Mouse (Mus musculus) cerebellum, postnatal 4 days (tissue): ENCODE data around the gene Il11ra1.

Source experiments
- DNase-seq, 2 experiments: peaks; one replicate each; pipeline ENCODE4 v3.0.0; 2022; ENCODE audit warnings: low spot score in 2 of 2, mixed read lengths in 1 of 2

The Il11ra1 gene

DNA sequence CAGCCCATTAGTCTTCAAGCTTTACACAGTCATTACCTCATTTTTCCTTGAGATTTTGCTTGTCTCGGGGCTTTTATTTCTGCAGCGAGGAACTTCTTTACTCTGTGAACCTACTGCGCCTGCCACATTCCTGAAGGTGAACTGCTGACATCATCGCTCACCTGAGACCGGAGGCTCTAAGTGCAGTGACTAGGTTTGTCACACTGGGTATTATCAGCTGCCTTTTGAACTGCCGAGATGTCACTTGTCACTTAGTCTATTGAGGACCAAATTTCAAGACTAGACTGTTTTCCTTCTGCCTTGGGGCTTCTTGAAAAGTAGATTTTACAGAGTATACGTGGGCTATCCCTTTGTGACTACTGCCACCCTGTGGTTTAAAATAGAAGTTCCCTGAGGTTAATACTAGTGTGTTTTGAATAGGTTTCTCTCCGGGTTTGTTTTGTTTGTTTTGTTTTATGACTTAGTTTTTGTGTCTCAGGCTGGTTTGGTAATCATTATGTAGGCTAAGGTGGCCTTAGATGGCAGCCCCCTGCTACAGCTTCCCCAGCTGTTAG, 8.5 kb downstream of the Il11ra1 start:
- no peak for DNase-seq

DNA sequence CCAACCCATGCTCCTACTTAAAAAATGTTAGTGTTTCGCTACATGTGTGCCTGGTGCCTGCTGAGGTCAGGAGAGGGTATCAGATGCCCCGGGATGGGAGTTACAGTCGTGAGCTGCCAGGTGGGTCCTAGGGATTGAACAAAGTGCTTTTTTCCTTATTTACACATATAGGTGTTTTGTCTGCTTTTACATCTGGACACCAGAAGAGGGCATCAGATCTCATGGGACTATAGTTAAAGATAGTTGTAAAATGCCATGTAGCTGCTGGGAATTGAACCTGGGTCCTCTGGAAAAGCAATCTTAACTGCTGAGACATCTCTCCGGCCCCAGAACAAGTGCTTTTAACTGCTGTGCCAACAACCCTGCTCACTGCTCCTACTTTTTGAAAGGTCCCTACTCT, 10.4 kb downstream of the Il11ra1 start:
- no peak for DNase-seq

DNA sequence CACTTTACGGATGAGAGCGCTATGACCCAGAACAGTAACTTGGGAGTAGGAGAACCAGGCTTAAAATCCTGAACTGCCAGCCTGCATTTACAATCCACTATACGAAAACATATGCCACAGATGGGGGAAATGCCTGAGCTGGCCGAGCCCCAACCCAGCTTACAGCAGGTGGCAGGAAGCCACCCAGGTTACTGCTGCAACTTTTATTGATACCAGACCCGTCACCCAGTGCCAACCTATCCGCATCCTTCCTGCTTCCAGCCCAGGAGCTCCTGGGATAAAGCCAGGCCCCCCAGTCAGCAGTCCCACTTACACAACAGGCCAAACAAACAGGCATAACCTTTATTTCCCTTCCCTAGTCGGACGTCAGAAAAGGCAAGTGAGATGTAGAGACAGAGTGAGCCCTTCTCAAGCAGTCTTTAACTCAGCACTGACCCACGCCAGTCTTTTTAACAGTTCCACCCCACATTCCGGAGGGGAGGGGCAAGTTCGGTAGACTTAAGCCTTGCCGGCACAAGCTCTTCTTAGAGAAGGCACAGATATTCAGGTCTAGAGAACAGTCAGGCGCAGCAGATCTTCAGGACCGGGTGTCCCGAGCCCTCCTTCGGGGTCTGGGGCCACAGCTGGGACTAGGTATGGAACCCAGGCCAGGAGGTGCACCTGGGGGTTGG, 12.1 kb downstream of the Il11ra1 start:
- DNase-seq: no peak

DNA sequence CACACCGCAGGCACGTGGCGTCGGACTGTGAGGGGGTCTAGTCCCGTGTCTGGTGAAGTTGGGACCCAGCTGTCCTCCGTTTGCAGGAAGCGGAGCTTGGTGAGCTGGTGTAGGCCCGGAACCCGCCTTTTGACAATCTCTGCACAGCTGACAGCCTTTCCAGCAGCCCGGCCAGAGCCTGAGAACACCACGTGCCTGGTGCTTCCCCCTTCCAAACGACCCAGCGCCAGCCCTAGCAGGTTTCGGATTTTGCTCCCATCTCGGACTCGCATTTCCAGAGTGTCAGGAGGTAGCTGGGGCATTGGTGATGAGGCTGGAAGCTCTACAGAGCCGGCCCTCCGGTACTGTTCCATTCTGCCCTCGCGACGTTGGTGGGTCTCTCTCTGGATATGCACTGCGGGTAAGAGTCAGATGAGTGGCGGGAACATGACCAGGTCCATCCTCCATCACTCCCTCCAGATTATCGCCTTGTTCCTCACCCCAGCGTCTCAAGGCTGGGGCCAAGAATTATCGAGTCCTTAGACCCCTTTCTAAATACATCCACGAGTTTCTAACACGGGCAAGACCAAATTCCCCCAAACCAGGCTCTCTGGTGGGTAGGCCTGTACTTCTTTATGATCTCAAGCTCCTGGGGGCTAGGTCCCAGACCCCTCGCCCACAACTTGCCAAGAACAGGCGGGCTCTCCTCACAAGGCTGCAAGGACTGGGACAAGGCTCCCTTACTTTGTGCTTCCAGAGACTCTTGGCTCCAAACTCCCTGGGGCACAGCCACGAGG, 12.8 kb downstream of the Il11ra1 start:
- DNase-seq: no peak

DNA sequence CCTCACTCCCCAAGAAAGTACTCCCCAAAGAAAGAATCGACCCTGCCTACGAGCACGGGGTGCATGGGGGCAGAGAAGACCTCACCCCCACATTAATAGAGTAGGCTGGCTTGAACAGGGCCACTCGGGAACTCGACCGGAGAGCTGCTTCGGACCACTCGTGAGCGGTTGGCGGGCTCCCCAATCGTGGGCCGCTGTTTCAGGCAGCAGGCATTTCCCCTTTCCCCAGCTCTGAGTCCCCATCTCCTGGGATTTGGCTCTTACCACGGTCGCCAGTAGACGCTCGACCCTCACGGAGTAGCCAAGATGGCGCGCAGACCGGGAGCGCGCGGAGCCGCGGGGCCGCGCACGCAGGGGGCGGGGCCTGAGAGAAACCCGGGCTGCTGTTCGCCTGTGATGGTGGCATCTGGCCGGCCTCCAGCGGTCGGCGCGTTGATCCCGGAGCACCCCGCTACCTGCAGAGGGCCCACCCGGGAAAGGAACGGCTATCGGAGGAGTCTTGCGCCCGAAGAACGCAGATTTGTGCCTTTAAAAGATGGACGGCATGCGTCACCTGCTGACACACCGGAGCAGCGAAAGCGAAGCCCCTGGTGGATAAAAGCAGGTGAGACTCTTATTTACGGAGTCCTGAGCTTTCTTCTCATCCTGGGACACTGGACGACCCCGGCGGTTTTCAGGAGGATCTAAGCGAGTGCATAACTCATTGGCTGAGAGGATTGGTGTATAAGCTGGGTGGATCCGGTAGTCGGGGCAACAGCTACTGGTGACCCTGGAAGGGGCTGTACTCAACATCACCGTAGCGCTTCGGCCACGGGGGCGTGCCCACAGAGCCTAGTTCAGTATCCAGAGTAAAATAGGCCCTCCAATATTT, 13.6 kb downstream of the Il11ra1 start, which contains the start of gene Rpp25l:
Gene Rpp25l (minus strand): TSS at position 338 of the 871 bp plus-strand sequence.
- DNase-seq: peak; percentile 65 to 92

DNA sequence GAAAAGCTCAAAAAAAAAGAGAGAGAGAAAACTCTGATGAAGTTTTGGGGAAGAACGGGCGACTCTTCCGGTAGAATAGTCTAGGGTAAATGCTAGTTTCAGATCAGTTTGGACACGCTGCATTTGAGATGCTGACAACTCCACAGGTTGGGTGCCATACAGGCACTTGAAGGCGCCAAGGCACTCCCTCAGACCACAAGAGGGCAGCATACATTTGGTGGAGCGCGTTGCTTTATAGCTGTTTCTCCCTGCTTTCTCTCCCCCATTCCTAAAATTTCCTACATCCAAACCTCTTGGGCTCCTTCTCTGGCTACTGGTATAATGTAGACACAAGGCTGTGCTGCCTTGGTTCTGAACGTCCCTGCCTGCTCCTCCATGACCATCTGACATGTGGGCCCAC, 14.5 kb downstream of the Il11ra1 start:
- DNase-seq: peak in 1 of 2 experiments; percentile 69

DNA sequence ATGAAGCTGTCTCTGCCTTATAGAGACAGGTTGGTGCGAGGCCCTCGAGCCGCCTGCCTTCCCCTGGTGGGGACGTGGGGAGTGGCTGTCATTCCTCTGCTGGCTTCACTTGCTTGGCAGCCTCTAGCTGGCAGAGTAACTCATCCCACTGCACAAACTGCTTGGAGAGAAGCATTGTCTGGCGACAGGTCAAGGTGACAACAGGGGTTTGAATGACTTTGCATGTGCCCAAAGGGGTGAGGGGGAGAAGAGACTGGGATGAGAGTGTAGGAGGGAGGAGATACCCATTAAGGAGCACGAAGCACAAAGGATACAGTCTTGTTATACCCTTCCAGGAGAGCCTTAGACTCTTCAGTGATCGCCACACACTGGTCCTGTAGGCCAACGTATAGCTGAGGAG, 15.3 kb downstream of the Il11ra1 start:
- no peak for DNase-seq

DNA sequence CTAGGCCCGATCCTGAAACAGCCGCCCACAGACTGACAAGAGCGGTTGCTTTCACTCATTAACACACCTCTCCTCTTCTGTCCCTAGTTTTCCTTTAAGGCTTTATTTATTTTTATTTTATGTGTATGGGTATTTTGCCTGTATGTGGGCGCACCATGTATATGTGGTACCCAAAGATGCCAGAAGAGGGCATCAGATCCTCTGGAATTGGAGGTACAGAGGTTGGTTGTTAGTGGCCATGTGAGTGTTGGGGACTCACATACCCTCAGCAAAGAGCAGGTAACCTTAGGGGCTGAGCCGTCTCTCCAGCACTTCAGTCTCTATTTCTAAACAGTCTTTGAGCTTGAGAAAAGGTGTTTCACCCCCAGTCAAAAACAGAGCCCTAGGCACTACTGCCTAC, 15.8 kb downstream of the Il11ra1 start:
- DNase-seq: peak in 1 of 2 experiments; percentile 55

DNA sequence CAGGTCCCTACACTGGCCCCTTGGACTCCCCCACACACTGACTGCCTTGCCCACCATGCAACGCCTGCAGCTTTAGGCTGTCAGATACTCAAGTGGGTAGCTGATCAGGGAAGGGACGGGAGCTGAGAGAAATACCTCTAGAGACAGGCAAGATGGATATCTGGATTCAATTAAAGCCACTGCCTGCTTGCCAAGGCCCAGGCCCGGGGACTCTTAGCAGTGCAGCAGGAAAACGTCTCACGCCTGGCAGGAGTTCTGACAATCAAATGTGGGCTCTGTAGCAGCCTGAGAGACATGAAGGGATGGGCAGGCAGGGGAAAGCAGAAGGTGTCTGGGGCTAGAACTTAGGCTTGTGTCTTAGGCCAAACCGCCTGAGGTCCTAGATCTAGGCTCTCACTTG, 17.0 kb downstream of the Il11ra1 start:
- DNase-seq: no peak

DNA sequence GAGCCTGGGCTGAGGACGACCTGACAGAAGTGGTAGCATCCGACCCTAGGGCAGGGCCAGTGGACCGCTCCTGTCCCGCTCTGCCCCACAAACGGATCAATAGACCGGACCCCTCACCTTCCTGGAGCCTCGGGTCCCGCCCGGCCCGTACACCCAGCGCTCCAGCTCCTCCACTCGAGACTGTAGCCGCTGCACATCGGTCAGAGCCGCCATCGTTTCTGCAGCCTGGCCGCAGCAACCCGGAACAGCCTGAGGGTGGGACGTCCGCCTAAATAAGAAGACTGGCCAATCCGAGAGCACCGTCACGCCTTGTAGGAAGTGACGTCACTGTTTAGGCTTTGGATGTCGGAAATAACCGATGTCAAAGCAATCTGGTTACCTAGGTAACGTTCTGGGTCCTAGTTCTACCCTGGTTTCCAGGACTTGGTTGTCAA, 23.1 kb downstream of the Il11ra1 start, which contains the start of gene Dctn3:
Gene Dctn3 (minus strand): TSS at position 253 of the 434 bp plus-strand sequence.
- peak in 1 of 2 experiments; percentile 79 for DNase-seq

DNA sequence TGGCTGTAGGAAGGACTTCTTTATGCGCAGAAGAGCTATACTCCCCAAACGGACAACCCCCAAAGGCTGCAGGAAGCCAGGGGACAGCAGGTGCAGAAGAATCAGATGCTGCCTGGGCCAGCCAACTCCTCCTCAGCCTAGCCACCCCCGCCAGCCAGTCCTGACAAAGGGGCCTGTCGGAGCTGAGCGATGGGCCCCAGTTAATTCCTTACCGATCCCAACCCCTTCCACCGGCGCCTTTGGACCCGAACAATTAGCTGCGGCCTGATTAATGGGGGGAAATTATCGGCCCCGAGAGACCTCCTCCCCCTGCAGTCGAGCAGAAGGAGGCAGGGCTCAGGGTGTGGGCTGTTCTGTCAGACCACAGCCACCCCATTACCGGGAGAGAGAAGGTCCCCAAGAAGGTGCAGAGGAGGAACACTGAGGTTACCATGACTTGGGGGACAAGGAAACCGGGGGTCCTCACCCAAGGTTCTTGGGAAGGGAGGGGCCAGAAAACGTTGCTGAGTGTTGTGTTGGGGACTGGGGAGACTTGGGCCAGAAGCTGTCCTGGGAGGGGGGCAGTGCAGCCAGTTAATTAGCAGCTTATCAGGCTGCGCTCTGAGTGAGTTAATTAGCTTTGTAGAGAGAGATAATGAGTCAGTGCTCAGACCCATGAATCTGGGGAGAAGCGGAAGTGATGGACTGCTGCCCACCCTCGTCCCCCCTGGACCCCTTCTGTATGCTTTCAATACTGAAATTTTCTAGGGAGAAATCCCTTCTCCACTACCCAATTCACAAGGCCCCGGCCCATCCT, 27.2 kb downstream of the Il11ra1 start:
- DNase-seq: no peak

DNA sequence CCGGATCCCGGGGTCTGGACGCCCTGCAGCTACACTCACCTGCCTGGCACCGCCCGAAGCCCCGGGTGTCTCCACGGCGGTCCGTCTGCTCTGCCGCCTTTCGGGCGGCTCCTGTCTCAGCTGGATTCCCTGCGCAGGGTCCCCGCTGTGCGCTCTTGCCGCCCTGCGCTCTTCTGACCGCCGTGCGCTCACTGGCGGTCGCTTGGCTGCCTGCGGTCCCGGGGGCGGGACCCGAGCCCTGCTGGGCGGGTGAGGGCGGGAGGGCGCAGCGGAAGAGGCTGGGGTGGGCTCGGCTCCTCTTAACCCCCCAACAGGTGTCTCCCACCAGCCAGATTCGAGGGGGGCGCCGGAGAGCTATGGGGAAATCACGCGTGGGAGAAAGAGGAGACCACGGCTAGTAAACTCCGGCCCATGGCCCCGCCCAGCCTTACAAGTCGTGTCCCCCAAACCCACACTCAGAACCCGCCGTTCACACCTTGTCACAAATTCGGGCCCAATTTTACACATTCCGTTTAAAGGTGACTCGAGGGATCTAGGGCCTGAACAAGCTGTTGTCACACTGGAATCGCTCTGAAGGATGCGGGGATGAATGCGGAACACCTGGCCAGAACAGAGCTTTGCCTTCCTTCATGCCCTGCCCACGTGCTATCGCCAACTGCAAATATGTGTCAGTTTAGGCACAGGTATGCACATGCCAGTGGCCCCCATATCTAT, 31.4 kb downstream of the Il11ra1 start, which contains the start of gene Arid3c:
Gene Arid3c (minus strand): TSS at position 91 of the 714 bp plus-strand sequence.
- no peak for DNase-seq

DNA sequence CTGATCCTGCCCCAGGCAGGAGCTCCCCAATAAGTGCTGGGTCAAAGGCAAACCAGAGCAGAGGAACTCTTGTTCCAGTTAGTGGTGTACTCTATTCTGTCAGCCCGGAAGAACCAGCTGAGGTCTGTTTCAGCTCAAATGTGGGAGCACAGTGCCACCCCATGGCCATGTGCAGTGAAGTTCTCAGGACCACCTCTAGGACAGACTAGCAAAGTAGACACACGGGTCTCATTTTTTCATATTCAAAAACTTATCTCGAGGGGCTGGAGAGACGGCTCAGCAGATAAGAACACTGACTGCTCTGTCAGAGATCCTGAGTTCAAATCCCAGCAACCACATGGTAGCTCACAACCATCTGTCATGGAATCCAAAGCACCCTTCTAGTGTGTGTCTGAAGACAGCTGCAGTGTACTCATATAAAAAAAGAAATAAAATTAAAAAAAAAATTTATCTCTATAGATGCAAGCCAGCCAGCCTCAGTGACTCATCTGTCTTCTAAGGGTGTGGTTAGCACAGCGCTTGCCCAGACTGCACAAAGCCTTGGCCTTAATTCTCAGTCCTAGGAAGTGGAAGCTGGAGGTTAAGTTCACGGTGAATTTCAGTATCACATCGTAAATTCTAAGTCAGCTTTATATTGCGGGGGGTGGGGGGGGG, 37.9 kb downstream of the Il11ra1 start:
- DNase-seq: peak; percentile 61 to 73

DNA sequence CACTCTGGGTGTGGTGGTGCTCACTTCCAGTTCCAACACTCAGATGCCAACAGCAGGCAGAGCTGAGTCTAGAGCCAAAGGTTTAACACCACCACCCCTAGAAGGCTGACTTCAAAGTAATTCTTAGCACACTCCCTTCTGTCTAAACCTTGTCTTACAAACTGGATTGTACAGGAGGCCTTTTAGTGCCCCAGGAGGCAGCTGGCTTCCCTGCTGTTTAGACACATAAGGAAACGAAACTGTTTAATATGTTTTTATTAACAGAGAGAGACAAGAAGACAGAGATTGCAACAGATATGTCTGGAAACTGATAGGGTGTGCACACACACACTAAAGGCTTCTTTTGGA, 38.4 kb downstream of the Il11ra1 start:
- DNase-seq: no peak

DNA sequence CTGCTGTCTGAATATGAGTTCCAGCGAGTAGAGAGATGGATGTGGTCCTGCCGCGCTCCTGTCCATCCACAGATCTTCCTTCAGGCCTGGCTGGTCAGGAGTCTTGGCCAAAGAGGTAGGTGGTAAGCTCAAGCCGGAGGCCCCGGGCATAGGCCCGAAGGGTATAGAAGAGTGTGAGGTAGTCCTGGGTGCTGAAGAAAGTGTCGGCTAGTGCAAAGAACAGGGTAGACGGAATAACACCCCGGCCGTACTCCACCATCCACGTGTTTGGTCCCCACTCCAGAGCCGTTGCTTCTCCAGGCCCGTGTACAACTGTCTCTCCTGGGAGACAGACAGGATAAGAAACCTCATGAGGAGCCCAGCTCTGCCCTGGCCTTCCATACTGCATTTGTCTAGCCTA, 39.5 kb downstream of the Il11ra1 start:
- DNase-seq: no peak

DNA sequence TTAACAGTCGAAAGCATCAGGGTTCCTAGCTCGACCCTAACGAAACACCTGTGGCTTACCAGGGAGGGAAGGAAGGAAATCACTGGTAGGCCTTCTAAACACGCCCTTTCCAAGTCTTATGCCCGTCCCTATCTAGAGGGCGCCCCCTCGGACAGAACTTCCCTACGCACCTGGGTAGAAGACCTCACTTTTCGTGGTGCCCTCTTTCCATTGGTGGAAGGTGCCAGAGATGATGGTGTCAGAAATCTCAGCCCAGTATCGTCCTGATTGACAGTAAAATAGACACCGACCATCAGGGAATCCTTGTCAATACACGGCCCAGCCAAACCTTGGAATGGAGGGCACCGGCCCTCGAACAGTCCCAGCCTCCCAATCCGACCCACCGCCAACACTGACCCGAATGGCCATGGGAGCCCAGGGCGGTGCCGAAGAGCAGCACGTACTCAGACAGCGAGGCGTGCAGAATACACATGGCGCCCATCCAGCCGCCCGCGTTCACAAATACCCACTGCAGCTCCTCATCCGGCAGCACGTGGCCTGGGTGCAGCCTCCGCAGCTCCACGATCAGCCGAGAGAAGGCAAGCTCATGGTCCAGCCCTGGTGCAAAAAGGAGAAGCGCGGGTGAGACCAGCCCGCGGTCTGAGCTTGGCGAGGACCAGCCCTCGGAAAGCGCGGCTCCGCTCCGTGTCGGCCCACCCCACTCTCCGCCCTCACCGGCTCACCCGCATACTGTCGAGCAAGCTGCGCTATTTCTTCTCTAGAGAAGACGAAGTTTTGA, 40.8 kb downstream of the Il11ra1 start:
- peak; percentile 48 to 59 for DNase-seq

DNA sequence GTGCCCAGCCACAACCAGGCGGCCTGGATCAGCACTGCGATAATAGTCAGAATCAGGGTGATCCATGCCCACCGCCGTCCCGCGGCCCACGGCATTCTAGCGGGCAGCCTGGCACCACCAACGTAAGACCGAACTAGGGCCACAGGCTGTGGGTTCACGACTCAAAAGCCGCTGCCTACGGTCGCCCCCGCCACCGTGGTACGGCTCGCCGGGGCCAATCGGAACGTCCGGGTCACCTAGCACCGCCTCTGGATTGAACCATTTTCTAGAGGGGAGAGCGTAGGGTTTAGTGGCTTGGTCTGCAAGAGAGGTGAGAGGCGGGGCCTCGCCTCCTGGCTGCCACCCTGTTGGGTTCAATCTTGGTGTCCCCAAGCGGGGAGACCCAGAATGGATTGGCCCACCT, 41.4 kb downstream of the Il11ra1 start:
- peak; percentile 77 to 89 for DNase-seq

DNA sequence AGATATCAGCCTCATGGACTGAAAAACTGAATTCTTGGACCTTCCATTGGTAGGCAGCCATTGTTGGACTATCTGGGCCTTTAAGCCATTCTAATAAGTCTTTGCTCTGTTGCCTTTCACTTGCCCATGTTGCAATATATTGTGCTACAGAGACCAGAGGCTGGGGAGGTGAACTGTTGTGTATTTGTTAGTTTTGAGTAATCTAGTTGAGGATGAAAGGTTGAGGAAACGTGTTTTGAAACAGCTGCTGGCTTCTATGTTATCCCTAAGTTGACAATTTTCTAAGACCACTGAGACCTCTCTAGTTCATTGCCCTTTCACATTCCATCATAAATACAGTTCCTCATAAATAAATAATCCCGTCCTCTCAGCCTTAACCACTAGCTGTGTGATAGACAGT, 44.3 kb downstream of the Il11ra1 start:
- no peak for DNase-seq

DNA sequence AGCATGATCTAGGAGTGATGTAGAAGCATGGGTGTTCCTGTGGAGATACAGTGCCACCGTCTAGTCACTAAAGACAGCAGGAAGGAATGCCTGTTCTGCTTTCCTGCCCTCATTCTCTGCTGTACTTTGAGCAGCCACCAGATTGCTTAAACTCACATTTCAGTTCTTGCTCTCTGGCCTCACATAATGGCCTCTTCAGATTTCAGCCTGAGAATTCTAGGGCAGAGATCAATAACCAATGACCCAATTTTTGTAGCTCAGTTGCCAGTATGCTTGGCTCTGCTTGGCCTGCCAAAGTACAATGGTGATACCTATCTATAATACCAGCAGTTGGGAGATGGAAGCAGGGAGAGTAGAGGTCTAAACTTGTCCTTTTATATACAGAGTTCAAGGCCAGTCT, 45.2 kb downstream of the Il11ra1 start:
- no peak for DNase-seq
